Mouse (Mus musculus) MEL (cell line): ENCODE results near the gene Fam102b. TPM values are rescaled to one million over a fixed set of nuclear protein-coding genes. Genes with fewer than 3 reads are reported as not detected.

Source experiments
- DNase-seq: peaks from one replicate; pipeline ENCODE4 v3.0.0; 2011; ENCODE audit warnings: low read depth, low spot score
- H3K27ac ChIP-seq: 2 replicates; pipeline ENCODE4 v1.5.1; 2012; ENCODE audit warnings: low read depth, mild to moderate bottlenecking, control low read depth, low read length, moderate library complexity; ENCODE audit not compliant: control insufficient read depth
- H3K27me3 ChIP-seq, 2 experiments: fragments of 150-350 bp in 1 of 2; sonication (generic) in 1 of 2; 2 replicates each; pipeline ENCODE4 v1.6.1; 2012; ENCODE audit warnings: low read length in 2 of 2, mild to moderate bottlenecking in 2 of 2, improper control_type of control experiment in 1 of 2, moderate library complexity in 1 of 2; ENCODE audit not compliant: insufficient read depth in 2 of 2, control insufficient read depth in 1 of 2
- H3K36me3 ChIP-seq, 2 experiments: 2 replicates each; pipeline ENCODE4 v1.6.1; 2012 to 2014; ENCODE audit warnings: low read length in 2 of 2, improper control_type of control experiment in 1 of 2, inconsistent platforms in 1 of 2, mild to moderate bottlenecking in 1 of 2; ENCODE audit not compliant: insufficient read depth in 2 of 2, control insufficient read depth in 1 of 2
- H3K4me1 ChIP-seq, 2 experiments: fragments of 150-350 bp in 1 of 2; sonication (generic) in 1 of 2; 2 replicates each; pipeline ENCODE4 v1.6.1; 2012; ENCODE audit warnings: low read length in 2 of 2, improper control_type of control experiment in 1 of 2, mild to moderate bottlenecking in 1 of 2; ENCODE audit not compliant: insufficient read depth in 2 of 2, control insufficient read depth in 1 of 2
- H3K4me3 ChIP-seq, 2 experiments: fragments of 150-350 bp in 1 of 2; sonication (generic) in 1 of 2; 2 replicates each; pipeline ENCODE4 v1.5.1; 2012; ENCODE audit warnings: low read depth in 2 of 2, low read length in 2 of 2, mild to moderate bottlenecking in 2 of 2, moderate library complexity in 2 of 2, control low read depth in 1 of 2, improper control_type of control experiment in 1 of 2; ENCODE audit not compliant: control insufficient read depth in 1 of 2, insufficient read depth in 1 of 2
- H3K79me2 ChIP-seq: 2 replicates; pipeline ENCODE4 v1.6.1; 2012; ENCODE audit warnings: mild to moderate bottlenecking, low read length, moderate library complexity; ENCODE audit not compliant: control insufficient read depth, poor library complexity, insufficient read depth
- H3K9ac ChIP-seq: 2 replicates; pipeline ENCODE4 v1.6.1; 2012; ENCODE audit warnings: low read depth, mild to moderate bottlenecking, control low read depth, low read length, moderate library complexity; ENCODE audit not compliant: control insufficient read depth, poor library complexity, severe bottlenecking
- H3K9me3 ChIP-seq: fragments of 150-350 bp; sonication (generic); replicated peaks from 2 replicates; pipeline ENCODE4 v1.6.1; 2012; ENCODE audit warnings: mild to moderate bottlenecking, low read length, improper control_type of control experiment, moderate library complexity; ENCODE audit not compliant: insufficient read depth
- CHD1 ChIP-seq: IDR thresholded peaks from 2 replicates; pipeline ENCODE4 v1.6.1; 2012; ENCODE audit warnings: low read depth, mild to moderate bottlenecking, inconsistent platforms, low read length, improper control_type of control experiment
- CHD2 ChIP-seq: IDR thresholded peaks from 2 replicates; pipeline ENCODE4 v1.6.1; 2011; ENCODE audit warnings: low read length, improper control_type of control experiment
- E2F4 ChIP-seq: IDR thresholded peaks from 2 replicates; pipeline ENCODE4 v1.6.1; 2011; ENCODE audit warnings: low read depth, low read length, improper control_type of control experiment, borderline replicate concordance
- ELF1 ChIP-seq: IDR thresholded peaks from 2 replicates; pipeline ENCODE4 v1.6.1; 2014; ENCODE audit warnings: low read depth, mild to moderate bottlenecking, inconsistent platforms, low read length, improper control_type of control experiment, moderate library complexity
- EP300 ChIP-seq, 2 experiments: IDR thresholded peaks; 2 replicates each; pipeline ENCODE4 v1.6.1; 2011; ENCODE audit warnings: improper control_type of control experiment in 2 of 2, low read length in 2 of 2, low read depth in 1 of 2, mild to moderate bottlenecking in 1 of 2
- ETS1 ChIP-seq: IDR thresholded peaks from 2 replicates; pipeline ENCODE4 v1.6.1; 2012; ENCODE audit warnings: low read depth, mild to moderate bottlenecking, inconsistent platforms, low read length, improper control_type of control experiment, moderate library complexity
- GABPA ChIP-seq: IDR thresholded peaks from 2 replicates; pipeline ENCODE4 v1.6.1; 2012; ENCODE audit warnings: low read depth, mild to moderate bottlenecking, inconsistent platforms, low read length, improper control_type of control experiment, moderate library complexity
- GATA1 ChIP-seq: IDR thresholded peaks from 2 replicates; pipeline ENCODE4 v1.6.1; 2011; ENCODE audit warnings: low read depth, low read length, improper control_type of control experiment
- MAZ ChIP-seq: IDR thresholded peaks from 2 replicates; pipeline ENCODE4 v1.6.1; 2012; ENCODE audit warnings: low read depth, mild to moderate bottlenecking, inconsistent platforms, low read length, improper control_type of control experiment
- MXI1 ChIP-seq: IDR thresholded peaks from 2 replicates; pipeline ENCODE4 v1.6.1; 2011; ENCODE audit warnings: mild to moderate bottlenecking, low read depth, low read length, improper control_type of control experiment
- POLR2AphosphoS2 ChIP-seq: IDR thresholded peaks from 2 replicates; pipeline ENCODE4 v1.6.1; 2011; ENCODE audit warnings: low read length, improper control_type of control experiment
- RAD21 ChIP-seq: IDR thresholded peaks from 2 replicates; pipeline ENCODE4 v1.6.1; 2011; ENCODE audit warnings: mild to moderate bottlenecking, low read depth, low read length, improper control_type of control experiment
- RCOR1 ChIP-seq: IDR thresholded peaks from 2 replicates; pipeline ENCODE4 v1.6.1; 2012; ENCODE audit warnings: low read depth, mild to moderate bottlenecking, inconsistent platforms, low read length, improper control_type of control experiment
- SMC3 ChIP-seq: IDR thresholded peaks from 2 replicates; pipeline ENCODE4 v1.6.1; 2011; ENCODE audit warnings: low read depth, low read length, improper control_type of control experiment
- TCF12 ChIP-seq: IDR thresholded peaks from 2 replicates; pipeline ENCODE4 v1.6.1; 2014; ENCODE audit warnings: low read depth, mild to moderate bottlenecking, inconsistent platforms, low read length, improper control_type of control experiment, moderate library complexity
- USF1 ChIP-seq: IDR thresholded peaks from 2 replicates; pipeline ENCODE4 v1.6.1; 2014; ENCODE audit warnings: low read depth, mild to moderate bottlenecking, inconsistent platforms, low read length, improper control_type of control experiment, moderate library complexity
- ZKSCAN1 ChIP-seq: IDR thresholded peaks from 2 replicates; pipeline ENCODE4 v1.6.1; 2012; ENCODE audit warnings: low read depth, mild to moderate bottlenecking, inconsistent platforms, low read length, improper control_type of control experiment, moderate library complexity
- ZMIZ1 ChIP-seq: IDR thresholded peaks from 2 replicates; pipeline ENCODE4 v1.6.1; 2012; ENCODE audit warnings: low read depth, mild to moderate bottlenecking, inconsistent platforms, low read length, improper control_type of control experiment, moderate library complexity
- polyA plus RNA-seq, 2 experiments: library from polyadenylated mRNA; stranded (reverse) in 1 of 2; unstranded in 1 of 2; fragments of >175 nt in 1 of 2; fragments of >200 nt in 1 of 2; gene quantifications; 2 replicates each; pipeline versions ENCODE4 v1.2.1 to v1.2.4; 2012; ENCODE audit warnings: low replicate concordance in 2 of 2, low read depth in 1 of 2; ENCODE audit not compliant: insufficient read length in 2 of 2, insufficient read depth in 1 of 2, missing spikeins in 1 of 2
- total RNA-seq: library from RNA; depleted of rRNA; stranded (reverse); fragments of 300-350 nt; gene quantifications from 2 replicates; pipeline ENCODE4 v1.2.3, GENCODE M21; 2012

The Fam102b gene
- total and polyA plus RNA-seq, 3 experiments, result 10.4 to 26.9 (median 14.1) TPM

GRCm38 (mm10) chr3:109018336-109018735, 9.1 kb downstream of the Fam102b start (continued):
- TF ChIP-seq E2F4, result no peak
- no peak for TF ChIP-seq ELF1
- no peak for TF ChIP-seq POLR2AphosphoS2
- no peak for TF ChIP-seq TCF12
- TF ChIP-seq ZMIZ1, result no peak

- H3K36me3 ChIP-seq, result peaks cover 0 to 14% of the 10 kb centered on the region in 2 experiments; a peak in 2 of 4 replicates
- no peak for DNase-seq
- no peak overlapping the region for H3K4me3 ChIP-seq
- no peak overlapping the region for H3K9ac ChIP-seq
- TF ChIP-seq GATA1 (peak; percentile 50), SMC3 (no peak), USF1 (peak; percentile 53; the same call in 1 of the 2 replicates)
- H3K27ac ChIP-seq, result no peak overlapping the region
- no peaks in the 10 kb centered on the region for H3K79me2 ChIP-seq
- peaks cover 5 to 9% of the 10 kb centered on the region in 2 experiments for H3K4me1 ChIP-seq
- H3K27me3 ChIP-seq, result no peaks in the 10 kb centered on the region
- H3K9me3 ChIP-seq, result no peaks in the 10 kb centered on the region
These were observed 14.8 kb downstream of the Fam102b start for GRCm38 (mm10) chr3:109012595-109012994.

- peaks cover 0 to 14% of the 10 kb centered on the region in 2 experiments; a peak in 2 of 4 replicates for H3K36me3 ChIP-seq
- H3K27me3 ChIP-seq, result no peaks in the 10 kb centered on the region
- H3K4me3 ChIP-seq, result no peak overlapping the region
- no peak overlapping the region for H3K27ac ChIP-seq
- no peak for TF ChIP-seq EP300 (IDR thresholded peaks at IDR 0.05; ENCODE audit: low read depth in 1 of 2, low read length in 2 of 2)
- TF ChIP-seq CHD1, result no peak
- TF ChIP-seq TCF12, result no peak
- no peak for TF ChIP-seq CHD2
- TF ChIP-seq GABPA, result no peak
- no peak for TF ChIP-seq ZKSCAN1
- TF ChIP-seq ETS1, result no peak
- TF ChIP-seq MXI1, result no peak
- no peak for TF ChIP-seq MAZ
- no peak for TF ChIP-seq RAD21
- TF ChIP-seq RCOR1, result no peak
- no peak overlapping the region for H3K9ac ChIP-seq
- DNase-seq, result no peak
- H3K79me2 ChIP-seq, result no peaks in the 10 kb centered on the region
- H3K9me3 ChIP-seq, result no peaks in the 10 kb centered on the region
- H3K4me1 ChIP-seq, result peaks cover 5 to 9% of the 10 kb centered on the region in 2 experiments
These were observed 16.7 kb downstream of the Fam102b start for GRCm38 (mm10) chr3:109010489-109011260.
